Mouse (Mus musculus) erythroblast, embryonic 14.5 days (primary cell): ENCODE measurements at regions not wholly inside any gene's neighbourhood (a gene's known extent, or its start where the extent isn't known, plus 50 kb on each side); places are given as distances from the start of the nearest gene placed in this dataset.

Source experiments
- H3K27me3 ChIP-seq: 2 replicates; pipeline ENCODE4 v1.6.1; 2012; ENCODE audit warnings: inconsistent platforms; ENCODE audit not compliant: control insufficient read depth
- H3K36me3 ChIP-seq: 2 replicates; pipeline ENCODE4 v1.6.1; 2012; ENCODE audit warnings: mild to moderate bottlenecking, inconsistent platforms; ENCODE audit not compliant: control insufficient read depth
- H3K4me1 ChIP-seq: 2 replicates; pipeline ENCODE4 v1.6.1; 2012; ENCODE audit warnings: inconsistent platforms; ENCODE audit not compliant: control insufficient read depth
- H3K4me3 ChIP-seq: replicated peaks from 2 replicates; pipeline ENCODE3; 2012; ENCODE audit warnings: moderate library complexity, mild to moderate bottlenecking, inconsistent platforms
- H3K9me3 ChIP-seq: 2 replicates; pipeline ENCODE4 v1.6.1; 2012; ENCODE audit warnings: low read length, inconsistent platforms, mixed read lengths; ENCODE audit not compliant: control insufficient read depth
- GATA1 ChIP-seq: IDR thresholded peaks from 2 replicates; pipeline ENCODE4 v1.6.1; 2012; ENCODE audit warnings: low read length, inconsistent platforms, mixed read lengths
- TAL1 ChIP-seq: IDR thresholded peaks from 3 replicates; pipeline ENCODE4 v1.6.1; 2012; ENCODE audit warnings: low read length, inconsistent platforms, mixed read lengths

DNA sequence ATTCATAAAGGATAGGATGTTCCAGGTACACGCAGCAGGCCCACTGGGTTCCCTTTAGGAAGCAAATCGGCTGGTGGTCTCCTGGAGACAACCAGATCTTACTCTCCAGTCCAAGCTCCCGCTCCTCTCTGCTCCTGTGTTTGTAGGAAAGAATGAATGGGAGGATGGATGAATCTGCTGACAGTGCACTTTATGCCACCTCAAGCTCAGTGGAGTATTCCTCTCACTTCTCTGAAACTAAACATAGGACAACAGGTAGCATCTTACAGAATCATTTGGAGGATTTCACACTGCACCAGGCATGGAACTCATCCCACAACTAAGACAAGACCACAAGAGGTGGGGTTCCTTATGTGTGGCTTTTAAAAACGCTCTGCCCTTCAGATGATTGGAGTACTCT lies 507.1 kb upstream of the Klf4 start:
- Histone ChIP-seq H3K27me3 (no peaks in the 10 kb centered on the region), H3K36me3 (no peaks in the 10 kb centered on the region), H3K9me3 (no peaks in the 10 kb centered on the region), H3K4me3 (no peak overlapping the region), H3K4me1 (no peaks in the 10 kb centered on the region)
- TF ChIP-seq TAL1 (no peak), GATA1 (no peak)

DNA sequence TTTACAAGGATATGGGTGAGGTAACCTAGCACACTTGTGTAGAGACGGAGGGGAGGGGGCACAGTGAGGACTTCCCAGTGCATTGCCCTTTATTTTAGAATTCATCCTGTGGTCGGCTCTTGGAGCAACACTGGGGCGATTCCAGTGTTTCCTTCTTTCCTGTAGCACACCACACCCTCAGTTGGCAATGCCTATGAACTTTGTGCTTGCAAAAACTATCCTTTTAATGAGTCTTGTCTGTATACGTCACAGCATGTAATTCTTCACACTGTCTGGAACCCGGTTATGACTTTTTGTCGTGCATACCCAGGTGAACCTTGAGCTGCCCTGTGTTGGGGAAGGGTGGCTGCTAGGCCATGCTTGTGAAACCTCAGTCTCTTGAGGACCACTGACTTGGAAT lies 504.1 kb upstream of the Klf4 start:
- Histone ChIP-seq H3K9me3 (no peaks in the 10 kb centered on the region), H3K27me3 (no peaks in the 10 kb centered on the region), H3K4me1 (no peaks in the 10 kb centered on the region), H3K36me3 (no peaks in the 10 kb centered on the region), H3K4me3 (no peak overlapping the region)
- TF ChIP-seq TAL1 (no peak), GATA1 (no peak)

DNA sequence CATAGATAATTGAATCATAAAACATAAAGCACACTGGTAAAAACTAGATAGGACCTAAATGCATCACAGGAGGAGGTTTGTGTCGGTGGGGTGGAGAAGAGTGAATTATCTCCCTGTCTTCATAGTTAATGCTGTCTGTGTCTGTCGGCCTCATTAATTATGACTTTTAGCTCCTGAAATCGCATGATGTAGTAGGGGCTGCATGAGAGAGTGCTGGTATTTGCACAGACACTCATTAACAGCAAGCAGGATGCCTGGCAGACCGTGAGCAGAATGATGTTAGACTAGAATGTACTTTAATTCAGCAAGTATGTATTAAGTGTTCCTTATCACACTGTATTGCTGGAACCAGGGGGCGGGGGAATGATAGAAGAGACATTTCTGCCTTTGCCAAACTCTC lies 503.3 kb upstream of the Klf4 start:
- no peak overlapping the region for H3K4me3 ChIP-seq

DNA sequence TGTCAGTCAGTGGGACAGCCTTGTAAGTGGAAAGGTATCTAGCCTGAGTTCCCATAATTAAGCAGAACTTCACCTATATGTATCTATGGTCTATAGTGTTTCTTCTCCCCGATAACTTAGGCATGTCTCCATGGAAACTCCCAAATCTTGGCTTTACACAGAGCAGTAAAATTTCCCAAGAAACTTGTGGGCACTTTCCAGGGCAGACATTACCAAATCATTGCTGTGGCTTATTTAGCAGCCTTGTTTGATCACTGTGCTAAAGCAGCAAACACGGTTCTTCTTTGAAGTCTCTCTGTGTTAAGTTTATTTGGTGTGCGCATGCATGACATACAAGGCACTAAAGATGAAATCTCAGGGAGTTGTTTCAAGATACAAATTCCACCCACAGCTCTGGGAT lies 496.2 kb upstream of the Klf4 start:
- no peaks in the 10 kb centered on the region for H3K36me3 ChIP-seq
- no peak for TF ChIP-seq TAL1
- TF ChIP-seq GATA1 = no peak

More for the DNA sequence above, 503.3 kb upstream of the Klf4 start:
- Histone ChIP-seq H3K27me3 (no peaks in the 10 kb centered on the region), H3K9me3 (no peaks in the 10 kb centered on the region), H3K36me3 (no peaks in the 10 kb centered on the region), H3K4me1 (no peaks in the 10 kb centered on the region)
- no peak for TF ChIP-seq GATA1
- TF ChIP-seq TAL1 = no peak

DNA sequence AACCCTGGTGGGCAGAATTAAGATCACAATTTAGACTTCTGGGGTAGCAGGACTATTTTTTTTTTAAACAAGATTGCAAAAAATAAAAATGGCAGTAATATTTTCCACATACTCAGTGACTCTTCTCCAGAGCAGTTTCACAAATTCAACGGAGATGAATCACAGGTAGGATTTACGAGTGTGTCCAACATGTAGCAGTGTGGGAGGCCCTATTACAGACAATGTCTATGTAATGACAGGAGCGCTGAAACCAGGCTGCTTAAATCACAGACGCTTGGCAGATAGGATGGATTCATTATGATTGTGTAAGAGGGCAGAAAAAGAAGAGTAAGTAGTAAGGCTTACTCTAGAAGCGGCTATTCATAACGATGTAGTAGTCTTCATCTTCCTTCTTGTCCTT lies 495.0 kb upstream of the Klf4 start:
- Histone ChIP-seq H3K4me1 (no peaks in the 10 kb centered on the region), H3K9me3 (no peaks in the 10 kb centered on the region), H3K36me3 (no peaks in the 10 kb centered on the region), H3K27me3 (no peaks in the 10 kb centered on the region), H3K4me3 (no peak overlapping the region)
- no peak for TF ChIP-seq GATA1
- no peak for TF ChIP-seq TAL1

More for the DNA sequence above, 496.2 kb upstream of the Klf4 start:
- H3K4me1 ChIP-seq = no peaks in the 10 kb centered on the region
- H3K4me3 ChIP-seq = no peak overlapping the region
- H3K27me3 ChIP-seq = no peaks in the 10 kb centered on the region
- no peaks in the 10 kb centered on the region for H3K9me3 ChIP-seq

DNA sequence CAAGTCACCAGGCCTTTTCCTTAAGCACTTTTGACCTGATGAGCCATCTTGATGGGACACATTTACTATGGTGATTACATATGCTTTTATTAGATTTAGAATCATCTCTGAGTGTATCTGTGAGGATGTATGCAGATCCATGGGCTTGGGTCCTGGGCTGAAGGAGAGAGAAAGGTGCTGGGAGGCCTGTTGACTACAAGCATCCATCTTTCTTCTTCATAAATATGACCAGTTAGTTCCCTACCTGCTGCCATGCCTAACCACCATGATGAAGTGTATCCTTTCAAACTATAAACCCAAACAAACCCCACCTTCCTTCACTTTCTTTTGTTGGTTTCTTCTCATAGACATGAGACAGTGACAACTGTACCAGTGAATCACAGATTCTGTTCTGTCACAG lies 492.2 kb upstream of the Klf4 start:
- TF ChIP-seq TAL1 = no peak
- TF ChIP-seq GATA1 = no peak
- no peak overlapping the region for H3K4me3 ChIP-seq
- no peaks in the 10 kb centered on the region for H3K27me3 ChIP-seq
- H3K36me3 ChIP-seq = no peaks in the 10 kb centered on the region
- H3K4me1 ChIP-seq = no peaks in the 10 kb centered on the region
- H3K9me3 ChIP-seq = no peaks in the 10 kb centered on the region

DNA sequence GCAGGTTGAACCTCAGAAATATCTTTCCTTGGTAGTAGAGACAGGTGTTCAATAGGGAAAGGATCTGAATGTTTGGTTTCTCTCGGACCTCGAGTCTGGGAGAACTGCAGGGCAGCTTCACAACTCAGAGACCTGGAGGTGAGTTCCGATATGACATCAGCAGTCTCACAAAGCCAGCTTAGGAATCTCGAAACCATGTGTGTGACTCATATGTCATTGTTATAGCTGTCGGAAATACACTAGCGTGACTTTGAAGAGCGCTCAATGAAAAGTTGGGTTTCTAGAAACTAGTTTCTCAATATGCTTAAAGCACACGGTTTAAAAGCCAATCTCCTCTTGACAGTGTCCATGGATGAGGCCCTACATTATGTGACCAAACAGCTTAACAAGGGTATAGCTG lies 485.9 kb upstream of the Klf4 start:
- no peaks in the 10 kb centered on the region for H3K9me3 ChIP-seq
- H3K4me1 ChIP-seq = no peaks in the 10 kb centered on the region
- H3K36me3 ChIP-seq = no peaks in the 10 kb centered on the region
- TF ChIP-seq TAL1 = no peak
- no peak for TF ChIP-seq GATA1
- no peak overlapping the region for H3K4me3 ChIP-seq
- H3K27me3 ChIP-seq = no peaks in the 10 kb centered on the region

DNA sequence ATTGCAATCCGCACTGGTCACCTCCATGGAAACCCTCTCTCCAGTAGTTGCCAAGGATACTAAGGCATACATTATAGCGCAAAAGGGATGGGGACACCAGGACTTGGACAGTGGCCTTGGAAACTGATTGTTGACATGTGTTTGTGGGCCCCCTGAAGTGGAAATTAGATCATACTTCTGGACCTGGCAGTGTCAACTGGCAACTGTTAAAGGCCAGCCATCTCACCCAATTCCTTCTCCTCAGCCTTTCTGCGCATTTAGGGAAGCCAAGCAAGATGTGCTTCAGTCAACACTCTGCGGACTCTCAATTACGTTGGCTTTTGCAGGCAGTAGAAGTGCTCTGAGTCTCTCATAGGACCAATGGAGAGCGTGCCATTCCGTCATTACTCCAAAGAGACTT lies 483.2 kb upstream of the Klf4 start:
- TF ChIP-seq GATA1 (no peak), TAL1 (no peak)
- no peaks in the 10 kb centered on the region for H3K4me1 ChIP-seq

DNA sequence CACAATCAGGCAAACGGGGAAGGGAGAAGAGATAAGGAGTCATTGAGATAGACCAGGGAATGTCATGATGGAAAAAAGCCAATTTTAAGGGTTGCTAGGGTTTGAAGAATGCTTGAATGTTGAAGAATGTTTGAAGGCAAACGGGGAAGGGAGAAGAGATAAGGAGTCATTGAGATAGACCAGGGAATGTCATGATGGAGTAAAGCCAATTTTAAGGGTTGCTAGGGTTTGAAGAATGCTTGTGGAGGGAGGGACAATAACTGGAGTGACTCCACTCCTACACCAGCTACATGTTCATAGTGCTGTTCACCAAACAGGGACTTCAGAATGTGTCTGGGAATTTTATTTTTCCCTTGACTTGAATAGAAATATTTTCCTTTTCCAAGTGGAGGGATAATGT lies 476.0 kb upstream of the Klf4 start:
- H3K4me3 ChIP-seq = no peak overlapping the region
- no peaks in the 10 kb centered on the region for H3K4me1 ChIP-seq
- 0 out of 2 replicates have a peak, but pooled peaks cover 2% of the 10 kb centered on the region for H3K9me3 ChIP-seq
- no peak for TF ChIP-seq TAL1
- no peak for TF ChIP-seq GATA1
- no peaks in the 10 kb centered on the region for H3K27me3 ChIP-seq
- H3K36me3 ChIP-seq = no peaks in the 10 kb centered on the region

More for the DNA sequence above, 483.2 kb upstream of the Klf4 start:
- H3K4me3 ChIP-seq = no peak overlapping the region
- no peaks in the 10 kb centered on the region for H3K27me3 ChIP-seq
- no peaks in the 10 kb centered on the region for H3K36me3 ChIP-seq
- H3K9me3 ChIP-seq = no peaks in the 10 kb centered on the region

DNA sequence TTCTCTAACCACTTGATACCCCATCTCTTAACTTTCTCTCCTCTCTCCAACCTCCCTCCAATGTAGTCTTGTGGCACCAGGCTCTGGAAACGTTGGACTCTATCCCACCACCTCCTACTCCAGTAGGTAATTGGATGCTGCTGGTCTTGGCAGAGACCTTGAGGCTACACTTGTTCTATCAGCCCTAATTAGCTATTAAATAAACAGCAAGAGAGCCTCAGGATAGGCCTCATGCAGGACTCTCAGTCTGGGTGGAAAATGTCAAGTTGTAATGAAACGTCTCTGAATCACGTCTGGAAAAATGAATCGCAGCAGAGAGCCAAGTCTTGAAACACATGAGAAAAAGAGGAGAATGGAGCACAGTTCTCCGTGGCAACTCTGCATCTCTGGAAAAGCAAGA lies 472.0 kb upstream of the Klf4 start:
- 0 out of 2 replicates have a peak, but pooled peaks cover 2% of the 10 kb centered on the region for H3K9me3 ChIP-seq
- no peaks in the 10 kb centered on the region for H3K27me3 ChIP-seq
- no peaks in the 10 kb centered on the region for H3K36me3 ChIP-seq
- TF ChIP-seq GATA1 = no peak
- H3K4me3 ChIP-seq = no peak overlapping the region
- H3K4me1 ChIP-seq = no peaks in the 10 kb centered on the region
